Mouse (Mus musculus) liver, embryonic 14.5 days (tissue): Measurements from ENCODE around the gene Nos1ap. TPM values are rescaled to one million over a fixed set of nuclear protein-coding genes. Genes with fewer than 3 reads are reported as not detected.

ENCODE experiments used
- ATAC-seq: fragments of 200-750 bp; cut with Nextera tagmentation; 2 replicates; pipeline ENCODE4 v1.8.0; 2017; ENCODE audit warnings: moderate number of reproducible peaks, mild to moderate bottlenecking, moderate library complexity; ENCODE audit not compliant: insufficient read depth
- DNase-seq, 3 experiments: peaks; one replicate each; pipeline ENCODE4 v3.0.0-alpha.2; 2012 to 2013; ENCODE audit warnings: low read depth in 3 of 3, low spot score in 3 of 3
- H3K27ac ChIP-seq: fragments of 300-500 bp; sonication (generic); 2 replicates; pipeline ENCODE4 v1.5.1; 2014; ENCODE audit warnings: moderate library complexity, mild to moderate bottlenecking, control low read depth, inconsistent platforms
- H3K27me3 ChIP-seq: fragments of 300-500 bp; sonication (generic); 2 replicates; pipeline ENCODE4 v1.6.1; 2014; ENCODE audit warnings: mild to moderate bottlenecking, low read length, moderate library complexity; ENCODE audit not compliant: control insufficient read depth, insufficient read depth
- H3K36me3 ChIP-seq: fragments of 300-500 bp; sonication (generic); replicated peaks from 2 replicates; pipeline ENCODE4 v1.6.1; 2014; ENCODE audit warnings: low read depth; ENCODE audit not compliant: control insufficient read depth, insufficient read depth
- H3K4me1 ChIP-seq, 2 experiments: fragments of 200-500 bp in 1 of 2; fragments of 300-500 bp in 1 of 2; sonication (generic) in 1 of 2; replicated peaks; 2 replicates each; pipeline ENCODE4 v1.6.1; 2012 to 2014; ENCODE audit warnings: antibody characterized with exemption in 1 of 2, inconsistent platforms in 1 of 2, low read length in 1 of 2; ENCODE audit not compliant: control insufficient read depth in 2 of 2, insufficient read depth in 2 of 2
- H3K4me2 ChIP-seq: fragments of 300-500 bp; sonication (generic); 2 replicates; pipeline ENCODE4 v1.6.1; 2014; ENCODE audit warnings: low read depth, mild to moderate bottlenecking, control low read depth, moderate library complexity
- H3K4me3 ChIP-seq, 2 experiments: fragments of 200-500 bp in 1 of 2; fragments of 300-500 bp in 1 of 2; sonication (generic) in 1 of 2; 2 replicates each; pipeline ENCODE4 v1.5.1; 2012 to 2014; ENCODE audit warnings: low read depth in 2 of 2, low read length in 2 of 2, mild to moderate bottlenecking in 2 of 2, control low read depth in 1 of 2, inconsistent platforms in 1 of 2, moderate library complexity in 1 of 2; ENCODE audit not compliant: insufficient read depth in 1 of 2
- H3K9ac ChIP-seq: fragments of 300-500 bp; sonication (generic); replicated peaks from 2 replicates; pipeline ENCODE4 v1.6.1; 2014; ENCODE audit warnings: mild to moderate bottlenecking, control low read depth, moderate library complexity
- H3K9me3 ChIP-seq: fragments of 300-500 bp; sonication (generic); 2 replicates; pipeline ENCODE4 v1.6.1; 2016; ENCODE audit warnings: low read length, mixed read lengths; ENCODE audit not compliant: control insufficient read depth
- CTCF ChIP-seq: IDR thresholded peaks from 2 replicates; pipeline ENCODE4 v1.5.1; 2016; ENCODE audit warnings: antibody characterized with exemption, low read depth, control low read depth
- EP300 ChIP-seq: IDR thresholded peaks from 2 replicates; pipeline ENCODE4 v1.6.1; 2016; ENCODE audit warnings: antibody characterized with exemption, low read depth
- WGBS: fragments of 180-500 bp; shearing (Covaris S2); extraction: QIAGEN DNeasy Blood & Tissue Kit; methylation state at CpG from one replicate; pipeline ENCODE4 v1.1.7; 2014; ENCODE audit not compliant: insufficient replicate concordance; 5-methylcytosine and 5-hydroxymethylcytosine counted together
- polyA plus RNA-seq, 2 experiments: library from polyadenylated mRNA; depleted of rRNA in 1 of 2; stranded (reverse) in 1 of 2; unstranded in 1 of 2; fragments of >200 nt; fragmentation: Nextera tagmentation in 1 of 2; extraction: Ambion mirVana in 1 of 2; gene quantifications; 2 replicates each; pipeline versions ENCODE4 v1.2.1 to v1.2.3; 2012 to 2014

The Nos1ap gene
- polyA plus RNA-seq, 2 experiments, result 1.8 to 2.2 TPM

DNA sequence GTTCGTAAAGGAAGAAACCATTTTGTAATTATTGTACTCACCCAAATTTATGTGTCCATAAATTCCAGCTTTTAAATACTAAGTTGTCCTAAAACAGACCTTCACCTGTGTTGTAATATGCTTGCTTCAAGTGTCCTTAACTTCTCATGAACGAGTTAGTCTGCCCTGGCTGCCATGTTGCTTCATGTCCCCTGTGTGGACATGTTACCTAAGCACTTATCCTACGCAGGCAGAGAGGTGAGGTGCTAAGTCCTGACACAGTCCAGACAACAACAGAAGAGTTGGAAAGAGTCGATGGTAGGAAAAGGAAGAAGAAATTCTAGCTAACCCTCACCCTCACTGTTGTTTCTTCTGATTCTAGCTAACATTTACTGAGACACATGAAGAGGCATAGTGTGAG is 43.4 kb downstream of the Nos1ap start:
- Histone ChIP-seq H3K4me1 (peaks cover 0 to 2% of the 10 kb centered on the region in 2 experiments; a peak in 1 of 4 replicates), H3K9ac (no peak overlapping the region), H3K4me2 (no peak overlapping the region), H3K27ac (no peak overlapping the region), H3K36me3 (no peaks in the 10 kb centered on the region), H3K9me3 (no peaks in the 10 kb centered on the region), H3K4me3 (no peak overlapping the region), H3K27me3 (no peaks in the 10 kb centered on the region)
- TF ChIP-seq EP300 (no peak), CTCF (no peak)
- DNase-seq (no peak), ATAC-seq (no peak)
- 65% methylated on average over 4 of the region's 4 CpGs for WGBS

DNA sequence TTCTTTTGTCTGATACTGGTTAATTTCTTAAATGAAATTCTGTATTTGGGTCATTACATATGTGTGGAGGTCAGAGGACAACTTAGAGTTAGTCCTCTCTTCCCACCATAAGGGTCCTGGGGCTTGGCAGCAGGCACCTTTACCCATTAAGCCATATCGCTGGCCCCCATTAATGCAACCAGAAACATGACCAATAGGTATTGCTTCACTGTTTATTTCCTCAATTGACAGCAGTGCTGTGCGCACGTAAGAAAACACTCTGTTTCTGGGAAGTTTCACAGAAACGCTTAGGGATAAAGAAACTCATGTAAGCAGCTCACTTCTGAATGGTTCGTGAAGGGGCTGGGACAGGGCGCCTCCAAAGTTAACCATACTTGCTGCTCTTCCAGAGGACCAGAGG is 44.4 kb downstream of the Nos1ap start:
- TF ChIP-seq EP300, result no peak
- TF ChIP-seq CTCF, result no peak
- H3K9me3 ChIP-seq, result no peaks in the 10 kb centered on the region
- no peak overlapping the region for H3K4me3 ChIP-seq
- 61% methylated on average over 6 of the region's 6 CpGs for WGBS
- H3K4me1 ChIP-seq, result no peaks in the 10 kb centered on the region
- H3K36me3 ChIP-seq, result no peaks in the 10 kb centered on the region
- no peak overlapping the region for H3K9ac ChIP-seq
- DNase-seq (no peak), ATAC-seq (no peak)
- no peaks in the 10 kb centered on the region for H3K27me3 ChIP-seq
- no peak overlapping the region for H3K27ac ChIP-seq
- H3K4me2 ChIP-seq, result no peak overlapping the region

DNA sequence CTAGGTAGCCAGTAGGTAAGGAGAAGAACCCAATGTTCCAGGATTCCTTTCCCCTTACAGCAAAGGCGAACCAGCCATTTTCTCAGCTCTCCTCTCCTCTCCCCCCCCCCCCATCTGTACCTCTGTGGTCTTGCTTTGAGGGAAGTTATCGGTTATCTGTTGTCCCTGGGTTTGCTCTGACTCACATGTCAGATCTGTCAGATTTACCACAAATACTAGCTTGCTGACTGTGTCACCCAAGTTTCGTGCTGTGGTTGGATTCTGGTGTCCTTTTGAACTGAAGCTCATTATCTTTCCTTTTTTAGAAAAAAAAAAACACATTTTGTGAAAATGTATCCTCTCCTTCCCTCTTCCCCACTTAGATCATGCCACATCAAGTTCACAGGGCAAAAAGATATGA is 50.2 kb downstream of the Nos1ap start:
- peaks cover 5 to 14% of the 10 kb centered on the region in 2 experiments for H3K4me1 ChIP-seq
- ATAC-seq, result no peak
- no peaks in the 10 kb centered on the region for H3K9me3 ChIP-seq
- no peak overlapping the region for H3K4me2 ChIP-seq
- no peak for DNase-seq
- H3K27me3 ChIP-seq, result no peaks in the 10 kb centered on the region
- no peak overlapping the region for H3K9ac ChIP-seq
- no peak overlapping the region for H3K27ac ChIP-seq
- H3K36me3 ChIP-seq, result no peaks in the 10 kb centered on the region
- WGBS, result 22% methylated on average over 3 of the region's 3 CpGs
- no peak for TF ChIP-seq EP300
- TF ChIP-seq CTCF, result no peak
- no peak overlapping the region for H3K4me3 ChIP-seq

DNA sequence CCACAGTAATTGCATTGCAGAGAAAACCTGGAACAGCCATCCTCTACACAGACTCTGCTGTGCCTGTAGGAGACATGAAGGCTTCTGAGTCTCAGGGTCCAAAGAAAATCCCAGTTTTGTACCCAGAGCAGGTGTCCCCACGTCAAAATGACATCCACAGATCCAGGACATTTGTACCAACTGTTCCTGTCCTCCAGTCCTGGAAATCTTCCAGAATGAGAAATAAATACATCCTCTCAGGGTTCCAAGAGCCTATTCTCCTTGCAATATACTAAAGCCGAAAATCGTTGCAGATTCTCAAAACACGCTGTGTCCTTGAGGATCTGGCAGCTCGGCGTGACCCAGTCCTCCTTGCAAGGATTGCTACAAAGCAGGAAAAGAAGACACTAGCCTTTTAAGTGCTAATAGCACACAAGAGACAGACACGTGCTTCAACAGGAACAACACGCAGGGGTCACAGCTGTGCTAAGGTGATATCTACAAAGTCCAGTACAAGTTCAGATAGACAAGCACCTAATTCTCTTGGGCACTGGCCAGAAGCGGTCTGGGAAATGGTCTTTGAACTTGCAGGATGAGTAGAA is 51.1 kb downstream of the Nos1ap start:
- TF ChIP-seq CTCF (no peak), EP300 (no peak)
- H3K27ac ChIP-seq, result no peak overlapping the region
- H3K4me2 ChIP-seq, result no peak overlapping the region
- ATAC-seq (no peak), DNase-seq (no peak)
- no peak overlapping the region for H3K4me3 ChIP-seq
- no peaks in the 10 kb centered on the region for H3K27me3 ChIP-seq
- no peaks in the 10 kb centered on the region for H3K36me3 ChIP-seq
- H3K9me3 ChIP-seq, result no peaks in the 10 kb centered on the region
- 49% methylated on average over 9 of the region's 9 CpGs for WGBS
- H3K9ac ChIP-seq, result no peak overlapping the region
- peaks cover 5 to 14% of the 10 kb centered on the region in 2 experiments for H3K4me1 ChIP-seq

DNA sequence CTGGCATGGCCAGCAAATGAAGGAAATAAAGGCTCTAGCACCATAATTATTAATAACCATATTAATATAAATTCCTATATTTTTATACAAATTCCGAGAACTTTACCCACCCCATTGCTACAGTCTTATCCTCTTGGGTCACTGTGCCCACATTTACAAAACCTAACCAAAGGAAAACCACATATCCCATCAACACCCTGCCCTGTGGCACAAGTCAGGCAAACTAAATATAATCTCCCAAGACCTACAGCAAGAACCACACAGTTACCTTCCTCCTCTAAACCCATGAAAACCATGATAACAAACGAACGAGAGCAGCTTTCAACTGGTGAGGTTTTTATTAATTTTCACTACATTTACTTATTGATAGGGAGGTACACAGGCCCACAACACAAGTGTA is 53.3 kb downstream of the Nos1ap start:
- H3K9me3 ChIP-seq, result no peaks in the 10 kb centered on the region

More for the DNA sequence above, 53.3 kb downstream of the Nos1ap start:
- H3K4me2 ChIP-seq, result no peak overlapping the region
- 11% methylated on average over 3 of the region's 3 CpGs for WGBS
- no peak overlapping the region for H3K27ac ChIP-seq
- no peaks in the 10 kb centered on the region for H3K27me3 ChIP-seq
- DNase-seq (no peak), ATAC-seq (no peak)
- H3K4me1 ChIP-seq, result peaks cover 5 to 14% of the 10 kb centered on the region in 2 experiments
- TF ChIP-seq EP300, result no peak
- no peak for TF ChIP-seq CTCF
- H3K9ac ChIP-seq, result no peak overlapping the region
- H3K36me3 ChIP-seq, result no peaks in the 10 kb centered on the region
- H3K4me3 ChIP-seq, result no peak overlapping the region
